Mouse (Mus musculus) forebrain, embryonic 14.5 days (tissue): Measurements from ENCODE around the gene Rabgap1l. TPM values are rescaled to one million over a fixed set of nuclear protein-coding genes. Genes with fewer than 3 reads are reported as not detected.

Experiments used
- ATAC-seq: fragments of 200-750 bp; cut with Nextera tagmentation; 2 replicates; pipeline ENCODE4 v1.8.0; 2017; ENCODE audit warnings: mild to moderate bottlenecking, moderate library complexity
- DNase-seq: peaks from one replicate; pipeline ENCODE4 v3.0.0-alpha.2; 2015; ENCODE audit warnings: low spot score
- H3K27ac ChIP-seq: fragments of 300-500 bp; sonication (generic); 2 replicates; pipeline ENCODE4 v1.5.1; 2014; ENCODE audit warnings: low read depth, mild to moderate bottlenecking, control low read depth, low read length, moderate library complexity
- H3K27me3 ChIP-seq: fragments of 300-500 bp; sonication (generic); replicated peaks from 2 replicates; pipeline ENCODE4 v1.6.1; 2014; ENCODE audit warnings: low read length, control low read depth, mixed read lengths; ENCODE audit not compliant: control insufficient read depth, insufficient read depth
- H3K36me3 ChIP-seq: fragments of 300-500 bp; sonication (generic); 2 replicates; pipeline ENCODE4 v1.6.1; 2014; ENCODE audit warnings: low read length, control low read depth; ENCODE audit not compliant: control insufficient read depth, insufficient read depth
- H3K4me1 ChIP-seq: fragments of 300-500 bp; sonication (generic); 2 replicates; pipeline ENCODE4 v1.6.1; 2014; ENCODE audit warnings: antibody characterized with exemption, low read length, control low read depth; ENCODE audit not compliant: control insufficient read depth, insufficient read depth
- H3K4me2 ChIP-seq: fragments of 300-500 bp; sonication (generic); 2 replicates; pipeline ENCODE4 v1.6.1; 2014; ENCODE audit warnings: mild to moderate bottlenecking, control low read depth, low read length
- H3K4me3 ChIP-seq: fragments of 300-500 bp; sonication (generic); 2 replicates; pipeline ENCODE4 v1.5.1; 2014; ENCODE audit warnings: low read depth, low read length, control low read depth
- H3K9ac ChIP-seq: fragments of 300-500 bp; sonication (generic); 2 replicates; pipeline ENCODE4 v1.6.1; 2014; ENCODE audit warnings: mild to moderate bottlenecking, low read length, control low read depth, moderate library complexity
- H3K9me3 ChIP-seq: fragments of 300-500 bp; sonication (generic); replicated peaks from 2 replicates; pipeline ENCODE4 v1.6.1; 2016; ENCODE audit warnings: low read length, control low read depth, mixed read lengths; ENCODE audit not compliant: control insufficient read depth
- WGBS: fragments of 180-500 bp; shearing (Covaris S2); extraction: QIAGEN DNeasy Blood & Tissue Kit; methylation state at CpG from one replicate; pipeline ENCODE4 v1.1.7; 2014; 5-methylcytosine and 5-hydroxymethylcytosine counted together
- polyA plus RNA-seq: library from polyadenylated mRNA; unstranded; fragments of >200 nt; fragmentation: Nextera tagmentation; extraction: Ambion mirVana; gene quantifications from 2 replicates; pipeline ENCODE4 v1.2.1, GENCODE M21; 2014

Gene Rabgap1l
- polyA plus RNA-seq, 1 experiment from 2014 or later, result 25.6 TPM

DNA sequence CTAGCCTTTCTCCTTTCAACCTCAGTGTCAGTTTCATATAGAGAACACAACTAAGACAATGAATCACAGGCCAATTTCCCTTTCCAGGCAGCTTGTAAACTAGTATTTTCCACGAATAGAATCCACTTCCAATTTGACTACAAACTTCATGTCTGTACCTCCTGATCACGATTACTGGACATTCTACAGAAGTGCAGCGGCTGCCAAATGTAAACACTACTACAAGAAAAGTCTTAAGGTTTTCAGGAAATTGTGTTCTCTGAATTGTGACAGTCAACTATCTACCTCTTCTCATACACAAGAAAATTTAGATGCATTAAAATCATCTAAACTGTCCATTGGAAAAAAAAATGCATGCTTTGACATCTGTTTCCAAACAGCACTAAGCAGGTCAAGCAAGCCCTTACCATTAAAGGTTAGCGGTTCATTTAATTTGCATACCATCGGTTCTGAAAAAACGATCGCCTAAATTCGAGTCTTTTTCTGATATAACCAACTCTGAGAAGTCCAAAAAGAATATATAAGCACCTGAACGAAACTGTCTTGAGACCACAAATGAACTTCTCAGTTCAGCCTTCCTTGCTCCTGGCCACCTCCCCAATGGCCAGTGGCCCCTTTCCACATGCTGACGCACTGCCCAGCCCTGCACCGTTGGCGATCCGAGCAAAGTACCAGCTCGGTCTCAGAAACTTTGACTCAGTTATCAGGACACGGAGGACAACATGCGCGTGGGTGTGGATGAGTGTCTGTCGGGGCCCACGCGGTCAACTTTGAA lies 1.4 kb downstream of the Rabgap1l start:
- no peak for DNase-seq
- 11% methylated on average over 20 of the region's 20 CpGs for WGBS
- no peak; the same call in 1 of the 2 replicates for ATAC-seq
- H3K4me2 ChIP-seq, result peak overlapping the region; percentile 98
- H3K27me3 ChIP-seq, result no peaks in the 10 kb centered on the region
- no peaks in the 10 kb centered on the region for H3K36me3 ChIP-seq
- peak overlapping the region; percentile 89 for H3K9ac ChIP-seq
- H3K9me3 ChIP-seq, result no peaks in the 10 kb centered on the region
- H3K27ac ChIP-seq, result no peak overlapping the region
- H3K4me1 ChIP-seq, result peaks cover 7% of the 10 kb centered on the region; the same call in 1 of the 2 replicates
- H3K4me3 ChIP-seq, result peak overlapping the region; percentile 94

DNA sequence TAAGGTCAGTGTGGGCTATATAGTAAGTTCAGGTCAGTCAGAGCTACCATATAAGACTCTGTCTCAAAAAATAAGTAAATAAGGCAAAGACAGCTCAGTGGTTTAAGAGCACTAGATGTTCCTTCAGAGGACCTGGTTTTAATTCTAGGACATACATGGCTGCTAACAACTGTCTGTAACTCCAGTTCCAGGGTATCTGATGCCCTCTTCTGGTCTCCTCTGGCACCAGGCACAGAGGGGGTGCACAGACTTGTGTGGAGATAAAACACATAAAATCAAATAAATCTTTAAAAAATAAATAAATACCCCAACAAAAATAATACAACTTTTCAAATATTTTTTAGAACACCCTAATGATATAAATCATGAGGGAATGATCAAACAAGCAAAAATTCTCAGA lies 2.4 kb downstream of the Rabgap1l start:
- H3K9me3 ChIP-seq, result no peaks in the 10 kb centered on the region
- peaks cover 7% of the 10 kb centered on the region; the same call in 1 of the 2 replicates for H3K4me1 ChIP-seq
- H3K27me3 ChIP-seq, result no peaks in the 10 kb centered on the region
- no peak overlapping the region for H3K9ac ChIP-seq
- no peak overlapping the region for H3K4me2 ChIP-seq
- no peak for ATAC-seq
- H3K36me3 ChIP-seq, result no peaks in the 10 kb centered on the region
- no peak overlapping the region for H3K4me3 ChIP-seq
- no peak for DNase-seq
- no peak overlapping the region for H3K27ac ChIP-seq

DNA sequence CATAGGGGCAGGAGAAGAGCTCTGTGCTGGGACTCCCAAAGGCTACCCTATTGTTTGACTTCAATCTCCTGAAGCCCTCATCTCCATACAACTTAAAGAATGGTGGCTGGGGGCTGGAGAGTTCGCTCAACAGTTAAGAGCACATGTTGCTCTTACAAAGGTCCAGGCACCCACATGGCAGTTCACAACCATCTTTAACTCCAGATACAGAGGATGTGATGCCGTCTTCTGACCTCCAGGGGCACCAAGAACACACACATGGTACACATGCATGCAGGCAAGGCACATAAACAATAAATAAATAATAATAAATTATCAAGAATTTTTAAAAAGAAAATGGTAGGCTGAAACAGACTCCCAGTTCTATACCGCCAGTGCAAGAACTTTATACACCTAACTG lies 3.1 kb downstream of the Rabgap1l start:
- 73% methylated on average over 3 of the region's 3 CpGs for WGBS
- no peak overlapping the region for H3K9ac ChIP-seq
- H3K9me3 ChIP-seq, result no peaks in the 10 kb centered on the region
- peaks cover 7% of the 10 kb centered on the region; the same call in 1 of the 2 replicates for H3K4me1 ChIP-seq
- no peaks in the 10 kb centered on the region for H3K36me3 ChIP-seq
- no peak for ATAC-seq
- no peak for DNase-seq
- H3K4me2 ChIP-seq, result no peak overlapping the region
- H3K27me3 ChIP-seq, result no peaks in the 10 kb centered on the region
- H3K4me3 ChIP-seq, result no peak overlapping the region
- H3K27ac ChIP-seq, result no peak overlapping the region

DNA sequence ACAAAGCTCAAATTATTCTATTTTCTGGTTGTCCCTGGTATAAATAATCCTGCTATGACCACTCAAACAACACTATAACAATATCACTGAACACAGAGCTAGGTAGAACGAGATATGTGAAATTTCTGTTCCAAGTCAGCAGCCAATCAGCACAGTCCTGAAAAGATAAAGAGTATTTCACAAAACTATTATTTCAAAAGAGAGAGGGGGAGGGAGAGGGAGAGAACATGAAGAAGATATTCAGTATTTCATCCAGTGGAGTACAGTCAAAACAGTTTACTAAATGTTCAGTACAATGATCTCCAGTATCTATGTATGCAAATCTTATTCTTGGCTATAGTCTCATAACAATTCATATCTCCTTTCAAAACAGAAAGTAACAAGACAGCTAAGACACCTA lies 5.1 kb downstream of the Rabgap1l start:
- H3K4me1 ChIP-seq, result peaks cover 7% of the 10 kb centered on the region; the same call in 1 of the 2 replicates
- H3K4me3 ChIP-seq, result no peak overlapping the region
- ATAC-seq, result no peak
- H3K27ac ChIP-seq, result no peak overlapping the region
- H3K36me3 ChIP-seq, result no peaks in the 10 kb centered on the region
- DNase-seq, result no peak
- 80% methylated on average over 1 of the region's 1 CpGs for WGBS
- H3K27me3 ChIP-seq, result no peaks in the 10 kb centered on the region
- H3K4me2 ChIP-seq, result no peak overlapping the region
- H3K9ac ChIP-seq, result no peak overlapping the region
- H3K9me3 ChIP-seq, result no peaks in the 10 kb centered on the region

DNA sequence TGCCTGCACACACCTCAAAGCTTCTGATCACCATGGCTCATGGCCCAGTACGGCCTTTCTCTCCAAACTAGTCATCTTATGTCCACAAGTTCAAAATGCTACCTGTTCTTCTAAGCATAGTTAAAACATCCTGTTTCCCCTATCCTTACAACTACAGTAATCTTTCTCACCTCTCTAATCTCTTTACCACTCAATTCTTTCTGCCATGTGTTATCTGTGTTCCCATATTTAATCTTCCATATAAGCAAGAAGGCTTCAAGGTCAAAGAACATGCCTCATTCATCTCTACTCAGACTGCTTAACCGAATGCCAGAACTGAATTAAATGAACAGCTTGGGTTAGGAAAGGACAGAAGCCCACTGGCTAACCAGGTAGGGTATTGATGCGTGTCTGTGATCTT lies 5.8 kb downstream of the Rabgap1l start:
- WGBS, result 89% methylated on average over 3 of the region's 3 CpGs
- no peaks in the 10 kb centered on the region for H3K36me3 ChIP-seq
- H3K4me1 ChIP-seq, result peaks cover 7% of the 10 kb centered on the region; the same call in 1 of the 2 replicates
- no peaks in the 10 kb centered on the region for H3K9me3 ChIP-seq
- DNase-seq, result no peak
- no peak overlapping the region for H3K4me2 ChIP-seq
- no peak overlapping the region for H3K27ac ChIP-seq
- no peak for ATAC-seq
- H3K4me3 ChIP-seq, result no peak overlapping the region
- no peaks in the 10 kb centered on the region for H3K27me3 ChIP-seq
- no peak overlapping the region for H3K9ac ChIP-seq

DNA sequence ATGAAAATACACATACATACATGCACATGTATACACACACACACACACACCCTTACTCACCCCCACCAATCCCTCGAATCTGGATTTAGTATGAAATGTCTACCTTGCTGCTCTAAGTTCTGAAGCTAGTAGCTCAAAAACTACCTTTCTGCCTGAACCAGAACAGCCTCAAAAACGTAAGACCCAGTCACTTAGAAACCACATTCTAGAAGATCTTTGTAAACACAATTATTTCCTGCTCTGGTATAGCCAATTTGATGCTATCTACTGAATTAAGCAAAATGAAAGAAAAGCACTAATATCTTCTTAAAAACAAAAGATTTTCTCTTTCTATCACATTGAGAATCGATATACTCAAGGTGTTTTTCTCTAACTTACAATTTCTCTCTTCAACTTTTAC lies 6.4 kb downstream of the Rabgap1l start:
- Histone ChIP-seq H3K27me3 (no peaks in the 10 kb centered on the region), H3K9me3 (no peaks in the 10 kb centered on the region), H3K4me1 (peaks cover 4% of the 10 kb centered on the region; the same call in 1 of the 2 replicates), H3K9ac (no peak overlapping the region), H3K4me3 (no peak overlapping the region), H3K4me2 (no peak overlapping the region), H3K36me3 (no peaks in the 10 kb centered on the region), H3K27ac (no peak overlapping the region)
- WGBS, result 89% methylated on average over 3 of the region's 3 CpGs
- no peak for ATAC-seq
- DNase-seq, result no peak

DNA sequence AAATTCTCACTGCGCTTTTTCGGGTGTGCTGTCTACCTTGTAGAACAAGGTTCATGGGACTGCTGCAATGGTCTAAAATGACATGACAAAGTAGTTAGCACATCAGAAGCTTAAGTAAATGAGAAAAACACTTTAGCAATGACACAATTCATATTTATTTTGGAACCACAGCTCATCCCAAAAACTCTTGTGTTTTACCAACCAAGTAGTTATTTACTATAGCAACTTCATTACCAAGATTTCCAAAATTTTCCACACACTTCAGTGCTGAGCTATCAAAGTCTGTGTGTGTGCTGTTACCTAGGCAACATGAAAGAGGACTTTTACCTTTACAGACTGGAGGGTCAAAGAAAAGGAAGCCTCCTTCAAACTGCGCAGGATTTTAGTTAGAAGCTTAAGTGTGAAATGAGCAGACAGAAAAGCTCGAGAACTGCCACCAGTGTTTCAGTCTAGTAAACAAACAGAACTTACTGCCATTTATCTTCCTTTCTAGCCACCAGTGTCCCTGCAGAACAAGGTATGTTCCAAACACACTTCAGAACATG lies 7.3 kb downstream of the Rabgap1l start:
- Histone ChIP-seq H3K4me2 (no peak overlapping the region), H3K36me3 (no peaks in the 10 kb centered on the region), H3K27me3 (no peaks in the 10 kb centered on the region), H3K4me3 (no peak overlapping the region), H3K4me1 (no peaks in the 10 kb centered on the region), H3K27ac (no peak overlapping the region), H3K9ac (no peak overlapping the region), H3K9me3 (no peaks in the 10 kb centered on the region)
- ATAC-seq (no peak), DNase-seq (no peak)
- 81% methylated on average over 4 of the region's 4 CpGs for WGBS

DNA sequence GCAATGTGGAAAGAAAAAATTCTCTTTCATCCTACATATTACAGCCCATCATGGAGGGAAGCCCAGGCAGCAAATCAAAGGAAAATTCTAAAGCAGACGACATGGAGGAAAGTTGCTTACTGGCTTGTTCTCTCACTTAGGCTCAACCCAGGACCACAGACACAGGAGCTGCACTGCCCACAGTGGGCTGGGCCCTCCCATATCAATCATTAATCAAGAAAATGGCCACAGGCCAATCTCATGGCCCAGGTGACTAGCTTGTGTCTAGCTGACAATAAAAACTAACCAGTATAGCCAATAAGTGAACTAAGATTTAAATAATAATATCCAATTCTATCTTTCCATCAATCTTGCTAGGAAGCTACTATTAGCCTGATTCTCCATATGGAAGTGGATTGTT lies 8.9 kb downstream of the Rabgap1l start:
- no peaks in the 10 kb centered on the region for H3K36me3 ChIP-seq
- ATAC-seq (no peak), DNase-seq (no peak)
- H3K9me3 ChIP-seq, result no peaks in the 10 kb centered on the region
- no peaks in the 10 kb centered on the region for H3K27me3 ChIP-seq
- no peak overlapping the region for H3K9ac ChIP-seq
- 78% methylated on average over 1 of the region's 1 CpGs for WGBS
- no peaks in the 10 kb centered on the region for H3K4me1 ChIP-seq
- H3K4me2 ChIP-seq, result no peak overlapping the region
- H3K27ac ChIP-seq, result no peak overlapping the region
- H3K4me3 ChIP-seq, result no peak overlapping the region

DNA sequence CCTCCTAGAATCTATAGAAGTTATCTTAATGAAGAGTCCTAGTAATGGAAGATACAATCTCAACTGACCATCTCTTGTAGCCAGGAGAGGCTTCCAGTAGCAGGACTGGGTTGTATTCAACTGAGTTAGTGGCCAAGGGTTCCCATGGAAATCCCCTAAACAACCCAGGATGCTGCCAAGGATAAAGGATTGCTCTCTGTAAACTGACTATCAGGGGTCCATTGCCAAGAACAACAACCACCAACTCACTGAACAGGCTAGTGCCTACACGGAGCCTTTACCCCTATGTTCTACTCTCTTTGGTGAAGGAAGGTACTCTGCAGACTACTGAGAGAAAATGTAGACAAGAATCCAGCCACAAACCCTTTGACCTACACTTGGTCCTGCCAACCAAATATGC lies 18.8 kb downstream of the Rabgap1l start:
- H3K4me1 ChIP-seq, result no peaks in the 10 kb centered on the region
- 89% methylated on average over 1 of the region's 1 CpGs for WGBS
- H3K36me3 ChIP-seq, result no peaks in the 10 kb centered on the region
- DNase-seq (no peak), ATAC-seq (no peak)
- H3K27ac ChIP-seq, result no peak overlapping the region
- H3K9me3 ChIP-seq, result no peaks in the 10 kb centered on the region
- no peak overlapping the region for H3K9ac ChIP-seq
- H3K27me3 ChIP-seq, result no peaks in the 10 kb centered on the region
- no peak overlapping the region for H3K4me2 ChIP-seq
- H3K4me3 ChIP-seq, result no peak overlapping the region
